Mouse (Mus musculus) colon, adult 2 months (tissue): Measurements from ENCODE around the gene Itga10. TPM values are rescaled to one million over a fixed set of nuclear protein-coding genes. Genes with fewer than 3 reads are reported as not detected.

Experiments
- polyA plus RNA-seq: library from polyadenylated mRNA; depleted of rRNA; stranded (reverse); fragments of >200 nt; gene quantifications from 2 replicates; pipeline ENCODE4 v1.2.3, GENCODE M21; 2012; rRNA removed

The Itga10 gene
- polyA plus RNA-seq = 1.1 TPM in 2 replicates

GRCm38 (mm10) chr3:96645018-96645649 lies at the start of gene Itga10:
TSS of gene Itga10 (plus strand) at chr3:96645584.

GRCm38 (mm10) chr3:96596228-96596707 lies 49.1 kb upstream of the Itga10 start, which contains the start of gene Ankrd34a:
TSS of gene Ankrd34a (plus strand) at chr3:96596636.

GRCm38 (mm10) chr3:96600639-96601250 lies 44.6 kb upstream of the Itga10 start, which contains the start of gene Lix1l:
TSS of gene Lix1l (plus strand) at chr3:96601149.

GRCm38 (mm10) chr3:96629729-96630600 lies 15.4 kb upstream of the Itga10 start, which contains the start of gene Rbm8a:
TSS of gene Rbm8a (plus strand) at chr3:96629933.

GRCm38 (mm10) chr3:96634928-96635879 lies 10.2 kb upstream of the Itga10 start, which contains the start of the genes Pex11b and Gm42957:
TSS of gene Pex11b (plus strand) at chr3:96635376.
TSS of gene Gm42957 (plus strand) at chr3:96635474.

GRCm38 (mm10) chr3:96669727-96670468 lies 24.5 kb downstream of the Itga10 start, which contains the start of gene Ankrd35:
TSS of gene Ankrd35 (plus strand) at chr3:96670131.

GRCm38 (mm10) chr3:96696198-96696765 lies 50.9 kb downstream of the Itga10 start, which contains the start of gene Pias3:
TSS of gene Pias3 (plus strand) at chr3:96696384.

GRCm38 (mm10) chr3:96707903-96708683 lies 62.7 kb downstream of the Itga10 start, which contains the start of gene Nudt17:
TSS of gene Nudt17 (minus strand) at chr3:96708562.

Other genes starting within 250 kb of the Itga10 start
- gene BC107364, start 193.3 kb upstream of the Itga10 start, polyA plus RNA-seq = 0.10 and 0.34 TPM in 2 replicates
- gene Hfe2, start 120.4 kb upstream of the Itga10 start, polyA plus RNA-seq = 0.07 TPM in 1 of 2 replicates, not detected in the other
- gene Txnip, start 87.6 kb upstream of the Itga10 start, polyA plus RNA-seq = 769 and 795 TPM in 2 replicates
- not detected in 2 replicates for gene Gm16253, start 68.6 kb upstream of the Itga10 start, polyA plus RNA-seq
- gene Polr3gl, start 51.4 kb upstream of the Itga10 start, polyA plus RNA-seq = 9.1 and 11.7 TPM in 2 replicates
- 1.2 and 1.3 TPM in 2 replicates for gene Ankrd34a, start 48.9 kb upstream of the Itga10 start, polyA plus RNA-seq
- 7.5 and 10.4 TPM in 2 replicates for gene Lix1l, start 44.4 kb upstream of the Itga10 start, polyA plus RNA-seq
- 2.7 and 4.0 TPM in 2 replicates for gene Rbm8a, start 15.7 kb upstream of the Itga10 start, polyA plus RNA-seq
- 18.8 and 27.0 TPM in 2 replicates for gene Pex11b, start 10.2 kb upstream of the Itga10 start, polyA plus RNA-seq
- gene Gm42957, start 10.1 kb upstream of the Itga10 start, polyA plus RNA-seq = 0.05 TPM in 1 of 2 replicates, not detected in the other
- gene Ankrd35, start 24.5 kb downstream of the Itga10 start, polyA plus RNA-seq = 1.4 and 1.9 TPM in 2 replicates
- 30.6 and 41.0 TPM in 2 replicates for gene Pias3, start 50.8 kb downstream of the Itga10 start, polyA plus RNA-seq
- 3.1 and 4.0 TPM in 2 replicates for gene Nudt17, start 63.0 kb downstream of the Itga10 start, polyA plus RNA-seq
- gene Polr3c, start 82.0 kb downstream of the Itga10 start, polyA plus RNA-seq = 28.4 and 31.5 TPM in 2 replicates
- gene Rnf115, start 82.1 kb downstream of the Itga10 start, polyA plus RNA-seq = 12.9 and 14.1 TPM in 2 replicates
- 0.07 TPM in 1 of 2 replicates, not detected in the other for gene Pdzk1, start 183.7 kb downstream of the Itga10 start, polyA plus RNA-seq
- 0.30 and 0.44 TPM in 2 replicates for gene Cd160, start 183.8 kb downstream of the Itga10 start, polyA plus RNA-seq